Mouse (Mus musculus) spleen, adult 18-20 months (tissue): ENCODE data around the gene Slc25a45.
"Not testable (repeated sequence)": the region's sequence is repeated elsewhere in the genome, so short reads cannot be mapped to it uniquely, and the experiment has no call there.

Source experiments
- DNase-seq, 2 experiments: peaks; one replicate each; pipeline ENCODE4 v3.0.0; 2022; ENCODE audit warnings: mixed read lengths in 2 of 2

Gene Slc25a45

GRCm38 (mm10) chr19:5856604-5857003 is 21.0 kb upstream of the Slc25a45 start:
- DNase-seq, result no peak

DNA sequence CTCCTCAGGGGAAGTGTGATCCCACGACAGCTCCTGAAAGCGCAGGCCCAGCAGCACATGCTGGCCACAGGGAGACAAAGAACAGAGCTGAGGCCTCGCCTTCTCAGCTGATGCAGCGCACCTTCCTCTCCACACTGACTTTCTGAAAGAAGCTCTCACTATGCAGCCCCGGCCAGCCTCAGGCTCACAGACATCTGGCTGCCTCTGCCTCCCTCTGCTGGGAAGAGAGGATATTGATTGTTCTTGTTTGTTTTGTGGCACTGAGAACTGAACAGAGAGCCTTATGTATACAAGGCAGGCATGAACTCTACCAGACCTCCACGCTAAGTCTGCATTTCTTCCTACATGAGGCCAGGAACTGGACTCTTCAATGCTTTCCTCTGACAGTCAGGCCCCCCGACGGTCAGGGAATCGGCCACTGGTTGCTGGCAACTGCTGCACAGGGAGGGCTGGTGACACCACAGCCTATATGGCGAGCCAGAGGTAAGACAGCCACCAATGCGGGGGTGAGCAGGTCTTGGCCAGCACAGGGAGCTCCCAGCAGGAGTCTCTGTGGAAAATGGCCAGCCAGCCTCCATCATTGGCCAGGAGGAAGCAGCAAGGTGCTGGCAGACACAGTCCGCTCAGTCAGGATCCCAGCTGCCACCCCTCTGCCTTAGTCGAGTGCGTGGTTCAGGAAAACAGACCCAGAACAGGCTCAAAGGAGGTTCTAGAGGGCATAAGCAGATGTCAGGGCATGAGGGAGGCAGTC is 15.1 kb upstream of the Slc25a45 start:
- DNase-seq, result no peak

GRCm38 (mm10) chr19:5863776-5864175 is 13.8 kb upstream of the Slc25a45 start:
- DNase-seq, result no peak

- no peak for DNase-seq
These were observed 12.8 kb upstream of the Slc25a45 start for GRCm38 (mm10) chr19:5864710-5865398.

- DNase-seq, result no peak
These were observed 9.5 kb upstream of the Slc25a45 start for GRCm38 (mm10) chr19:5868096-5868495.

GRCm38 (mm10) chr19:5871273-5871672 is 6.3 kb upstream of the Slc25a45 start:
- no peak for DNase-seq

DNA sequence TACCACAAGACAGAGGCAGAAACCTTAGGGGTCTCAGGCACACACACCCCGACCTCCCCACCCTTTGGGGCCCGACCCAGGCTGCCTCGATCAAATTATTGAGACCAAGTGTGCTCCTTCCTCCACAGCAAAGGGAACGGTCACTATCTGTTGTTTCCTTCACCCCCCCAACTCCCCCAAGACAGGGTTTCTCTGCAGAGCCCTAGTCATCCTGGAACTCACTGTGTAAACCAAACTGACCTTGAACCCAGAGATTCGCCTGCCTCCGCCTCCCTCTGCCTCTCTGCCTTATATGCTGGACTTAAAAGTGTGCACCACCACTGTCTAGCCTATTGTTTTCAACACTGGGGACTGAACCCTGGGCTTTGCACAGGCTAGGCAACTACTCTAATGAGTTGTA is 5.9 kb upstream of the Slc25a45 start:
- DNase-seq, result no peak

DNA sequence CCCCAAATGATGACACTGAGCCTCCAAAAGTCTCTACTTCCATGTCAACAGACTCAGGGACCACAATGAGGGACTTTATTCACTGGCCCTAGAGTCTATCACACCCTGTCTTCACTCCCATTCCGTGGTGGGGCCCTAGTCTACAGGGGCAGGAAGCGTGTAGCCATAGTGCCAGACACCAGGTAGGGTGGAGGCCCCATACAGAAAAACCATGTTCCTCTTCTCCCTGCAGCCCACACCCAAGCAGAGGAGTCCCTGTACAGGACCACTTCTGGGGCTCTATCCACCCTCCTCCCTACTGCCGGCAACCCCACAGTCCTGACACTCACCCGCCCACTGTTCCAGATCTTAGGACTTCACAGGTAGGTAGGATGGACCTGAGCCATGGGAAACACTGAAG is 5.1 kb upstream of the Slc25a45 start:
- no peak for DNase-seq

- no peak for DNase-seq
These were observed 4.6 kb upstream of the Slc25a45 start for GRCm38 (mm10) chr19:5872931-5873556.

DNA sequence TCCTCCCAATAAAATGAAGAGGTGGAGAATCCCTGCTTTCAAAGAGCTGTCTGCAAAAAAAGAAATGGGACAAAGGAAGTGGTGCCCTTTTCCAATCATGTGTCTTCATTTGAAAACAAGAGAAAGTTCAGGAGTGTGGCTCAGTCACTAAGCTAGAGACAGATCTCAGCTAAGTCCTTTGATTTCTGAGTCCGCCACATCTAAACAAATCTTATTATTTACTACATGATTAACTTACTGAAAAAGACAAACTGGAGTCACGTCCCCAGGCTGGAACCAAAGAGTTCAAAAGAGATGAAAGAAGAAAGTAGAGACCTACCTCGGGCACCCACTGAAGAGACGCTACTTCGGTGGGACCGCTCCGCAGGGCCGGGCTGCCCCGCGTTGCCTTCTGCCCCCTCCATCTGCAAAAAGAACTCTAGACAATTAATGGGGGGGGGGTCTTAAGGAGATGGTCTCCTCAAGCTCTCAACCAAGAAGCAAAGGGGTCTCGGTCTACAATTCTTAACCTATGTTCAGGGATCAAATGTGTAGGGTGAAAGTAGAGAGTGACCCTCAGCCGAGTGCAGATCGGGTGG is 3.1 kb upstream of the Slc25a45 start:
- DNase-seq, result no peak

- peak; percentile 88 to 93 for DNase-seq
These were observed 2.6 kb upstream of the Slc25a45 start, which contains the start of gene Frmd8 for GRCm38 (mm10) chr19:5874969-5875480. TSS of gene Frmd8 (minus strand) at chr19:5875274.

DNA sequence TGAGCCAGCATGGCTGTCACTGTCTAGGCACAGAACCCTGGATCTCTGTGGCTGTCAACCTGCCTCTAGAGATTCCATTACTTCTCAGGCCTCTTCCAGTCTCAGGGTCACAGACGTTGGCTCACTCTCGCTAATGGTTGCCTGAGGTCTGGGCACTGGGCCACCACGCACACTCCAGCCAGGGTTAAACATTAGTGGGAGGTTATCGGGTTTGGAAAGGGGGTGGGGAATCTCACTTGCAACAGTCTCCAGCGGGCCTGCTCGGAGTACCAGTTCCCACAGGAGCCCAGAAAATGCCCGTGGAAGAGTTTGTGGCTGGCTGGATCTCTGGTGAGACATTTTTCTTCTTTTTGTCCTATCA is 734 bp downstream of the Slc25a45 start:
- no peak for DNase-seq

GRCm38 (mm10) chr19:5878916-5879315 is 1.3 kb downstream of the Slc25a45 start:
- no peak for DNase-seq

DNA sequence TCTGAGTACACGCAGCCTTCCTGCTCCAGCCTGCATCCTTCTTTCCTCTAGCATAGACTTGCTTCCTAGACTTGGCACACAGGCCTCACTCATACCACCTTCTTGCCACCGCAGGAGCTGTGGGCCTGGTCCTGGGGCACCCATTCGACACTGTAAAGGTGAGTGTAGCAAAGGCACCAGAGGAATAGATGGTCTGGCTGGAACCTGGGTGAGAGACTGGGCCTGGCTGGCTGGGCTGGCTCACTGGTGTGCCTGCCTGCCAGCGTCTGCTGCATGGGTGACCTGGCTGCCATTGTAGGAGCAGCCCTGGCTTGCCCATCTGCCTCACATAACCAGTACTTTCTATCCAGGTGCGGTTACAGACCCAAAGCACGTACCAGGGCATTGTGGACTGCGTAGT is 2.1 kb downstream of the Slc25a45 start:
- DNase-seq, result no peak

DNA sequence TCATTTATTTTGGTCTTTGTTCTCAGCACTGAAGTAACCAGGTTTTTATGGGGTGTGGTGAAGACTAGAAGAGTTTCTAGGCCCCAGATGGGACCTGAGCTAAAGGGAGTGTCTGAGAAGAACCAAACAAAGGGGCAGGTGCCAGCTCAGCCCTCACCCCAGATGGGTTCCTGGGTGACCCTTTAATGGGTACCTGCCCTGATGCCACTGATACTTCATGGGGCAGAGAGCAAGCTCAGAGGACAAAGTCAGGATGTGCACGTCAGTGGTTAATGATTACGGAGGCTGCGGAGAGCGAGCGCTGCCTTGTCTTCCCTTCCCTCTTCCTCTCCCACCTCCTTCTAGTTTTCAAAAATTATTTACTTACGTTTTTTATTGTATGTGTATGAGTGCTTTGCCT is 3.5 kb downstream of the Slc25a45 start:
- DNase-seq, result no peak

DNA sequence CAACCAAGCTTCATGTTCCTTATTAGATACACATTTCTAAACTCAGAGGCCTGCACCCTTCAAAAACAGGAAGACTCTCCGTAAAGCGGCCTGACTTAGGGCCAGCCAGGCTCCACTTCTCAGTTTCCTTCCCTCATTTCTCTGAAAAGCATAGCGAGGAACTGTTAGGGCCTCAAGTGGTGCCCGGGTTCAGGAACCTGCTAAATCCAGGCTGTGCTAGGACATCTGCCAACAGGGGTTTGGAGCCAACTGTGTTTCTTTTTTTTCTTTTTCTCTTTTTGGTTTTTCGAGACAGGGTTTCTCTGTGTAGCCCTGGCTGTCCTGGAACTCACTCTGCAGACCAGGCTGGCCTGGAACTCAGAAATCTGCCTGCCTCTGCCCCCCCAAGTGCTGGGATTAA is 4.5 kb downstream of the Slc25a45 start:
- not testable (repeated sequence) for DNase-seq

DNA sequence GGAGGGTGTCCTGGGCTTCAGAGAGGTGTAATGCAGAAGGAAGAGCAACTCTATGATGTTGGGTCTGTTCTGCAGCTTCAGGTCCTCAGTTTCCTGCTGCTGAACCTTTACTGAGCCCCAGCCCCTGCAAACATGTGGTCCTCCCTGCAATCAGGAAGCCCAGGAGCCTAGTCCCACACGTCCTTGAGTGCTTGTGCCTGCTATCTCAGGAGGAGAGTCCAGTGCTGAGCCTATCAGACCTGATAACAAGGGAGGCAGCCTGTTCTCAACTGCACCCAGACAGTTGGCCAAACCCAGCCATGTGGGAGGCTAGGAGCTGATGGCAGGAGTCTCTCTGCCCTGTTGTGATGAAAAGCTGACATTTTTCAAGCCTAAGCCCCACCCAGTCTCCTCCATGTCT is 6.3 kb downstream of the Slc25a45 start:
- no peak for DNase-seq

DNA sequence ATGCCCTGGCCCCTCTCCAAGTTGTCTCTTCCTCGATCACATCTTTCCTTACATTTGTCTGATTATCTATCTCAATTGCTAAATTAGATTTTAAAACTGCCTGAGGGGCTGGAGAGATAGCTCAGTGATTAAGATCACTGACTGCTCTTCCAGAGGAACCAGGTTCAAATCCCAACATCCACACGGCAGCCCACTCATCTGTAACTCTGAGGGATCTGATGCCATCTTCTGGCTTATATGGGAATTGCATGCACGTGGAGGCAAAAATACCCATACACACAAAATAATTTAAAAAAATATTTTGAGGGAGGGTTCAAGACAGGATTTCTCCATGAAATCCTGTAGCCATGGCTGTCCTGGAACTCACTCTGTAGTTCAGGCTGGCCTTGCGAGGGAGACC is 8.2 kb downstream of the Slc25a45 start:
- DNase-seq, result no peak

- no peak for DNase-seq
These were observed 9.7 kb downstream of the Slc25a45 start for GRCm38 (mm10) chr19:5887234-5887815.

DNA sequence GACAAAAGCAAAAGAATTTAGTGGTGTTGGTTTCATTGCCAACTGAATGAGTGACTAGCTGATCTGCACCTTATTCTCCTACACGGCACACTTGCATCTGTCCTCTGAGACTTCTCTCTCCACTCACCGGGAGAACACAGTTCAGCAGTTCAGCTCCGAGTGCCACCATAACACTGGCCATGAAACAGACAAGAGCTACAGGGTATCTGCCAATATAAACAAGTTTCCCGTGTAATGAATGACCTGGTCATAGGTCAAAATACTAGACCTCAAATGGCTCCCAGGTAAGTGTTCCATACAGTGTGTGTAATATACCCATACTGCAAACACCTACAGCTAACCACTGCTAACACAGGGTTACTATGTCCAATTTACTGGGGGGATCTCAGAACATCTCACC is 11.6 kb downstream of the Slc25a45 start:
- no peak for DNase-seq

DNA sequence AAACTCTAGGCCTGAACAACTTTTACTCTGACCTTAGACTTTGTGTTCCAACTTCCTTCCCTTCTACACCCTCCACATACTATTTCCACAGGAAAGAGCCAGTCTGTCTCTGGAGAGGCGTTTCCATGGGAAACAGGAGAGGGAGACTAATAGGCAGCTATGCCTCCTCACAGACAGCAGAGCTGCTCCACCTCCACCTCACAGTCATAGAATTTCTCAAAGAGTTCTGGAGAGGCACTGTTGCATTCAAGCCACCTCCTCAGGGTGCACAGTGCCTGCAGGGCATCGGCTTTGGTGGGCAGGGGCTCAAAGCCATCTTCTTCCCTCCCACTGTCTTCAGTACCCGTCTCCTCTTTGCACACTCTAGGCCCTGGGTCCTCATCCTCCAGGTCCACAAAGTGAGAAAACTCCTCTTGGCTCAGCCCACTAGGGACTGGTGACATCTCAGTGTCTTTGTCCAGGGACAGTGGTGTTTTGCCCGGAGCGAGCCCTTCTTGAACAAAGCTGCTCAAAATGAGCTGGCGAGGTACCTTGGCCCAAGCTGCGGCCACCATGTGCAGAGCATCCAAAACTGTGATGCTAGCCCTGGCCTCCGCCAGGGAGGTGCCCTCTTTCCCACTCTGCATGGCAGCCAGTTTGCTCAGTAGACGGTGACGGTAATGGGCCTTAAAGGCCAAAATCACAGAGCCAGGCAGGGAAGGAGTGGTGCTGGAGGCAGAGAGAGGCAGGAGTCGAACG is 14.1 kb downstream of the Slc25a45 start:
- no peak for DNase-seq

GRCm38 (mm10) chr19:5892262-5892661 is 14.7 kb downstream of the Slc25a45 start:
- no peak for DNase-seq
